Mouse (Mus musculus): ENCODE measurements at regions not wholly inside any gene's neighbourhood (a gene's known extent, or its start where the extent isn't known, plus 50 kb on each side); places are given as distances from the start of the nearest gene placed in this dataset.

GRCm38 (mm10) chr12:55939281-55940142, 103.4 kb downstream of the Brms1l start:
- intact Hi-C loops (cut with DNase I) = no loop called here
- peak in 1 of 2 experiments; percentile 5 for DNase-seq (ENCODE audit: low spot score in 2 of 2)

- intact Hi-C loops (cut with DNase I) = no loop called here
- DNase-seq (ENCODE audit: low spot score in 2 of 2) = no peak
These were observed 98.0 kb downstream of the Brms1l start for GRCm38 (mm10) chr12:55934172-55934571.

- intact Hi-C loops (cut with DNase I) = no loop called here
- no peak for DNase-seq (ENCODE audit: low spot score in 2 of 2)
These were observed 97.3 kb downstream of the Brms1l start for GRCm38 (mm10) chr12:55933417-55933816.

- intact Hi-C loops (cut with DNase I) = no loop called here
- DNase-seq (ENCODE audit: low spot score in 2 of 2) = no peak
These were observed 94.3 kb downstream of the Brms1l start for GRCm38 (mm10) chr12:55930468-55930867.

GRCm38 (mm10) chr12:55926974-55927321, 90.8 kb downstream of the Brms1l start:
- intact Hi-C loops (cut with DNase I) = no loop called here
- DNase-seq (ENCODE audit: low spot score in 2 of 2) = no peak

DNA sequence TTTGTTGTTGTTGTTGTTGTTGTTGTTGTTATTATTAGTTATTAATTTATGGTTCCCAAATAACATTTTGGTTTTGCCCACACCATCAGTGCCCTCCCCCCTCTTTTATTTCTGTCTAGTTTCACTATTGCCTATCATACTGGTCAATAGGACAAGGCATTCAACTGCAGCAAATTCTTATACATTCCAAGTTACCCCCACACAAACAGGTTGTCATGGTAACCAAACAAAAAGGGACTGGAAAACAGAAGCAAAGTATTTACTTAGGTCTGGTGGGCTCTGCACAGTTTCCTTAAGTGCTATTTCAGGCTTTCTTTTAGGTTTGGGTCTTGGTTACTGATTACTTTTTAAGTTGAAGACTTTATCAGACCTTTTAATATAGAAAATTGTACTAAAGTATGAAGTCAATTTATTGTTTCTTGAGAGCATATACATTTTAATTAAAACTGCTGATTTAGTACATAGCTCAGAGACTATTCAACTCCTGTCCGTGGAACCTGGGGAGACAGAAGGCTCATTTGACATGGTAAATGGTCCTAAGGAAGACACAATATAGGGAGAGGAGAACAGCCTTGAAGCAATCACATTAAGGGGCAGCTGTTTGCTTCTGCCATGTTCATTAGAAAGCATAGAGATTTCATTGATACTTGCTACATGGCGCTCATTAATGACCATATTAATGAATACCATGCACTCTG, 90.3 kb downstream of the Brms1l start:
- intact Hi-C loops (cut with DNase I) = no loop called here
- no peak for DNase-seq (ENCODE audit: low spot score in 2 of 2)
